Mouse (Mus musculus): ENCODE measurements around the gene Vmn2r26.
"Not testable (repeated sequence)": the region's sequence is repeated elsewhere in the genome, so short reads cannot be mapped to it uniquely, and the experiment has no call there.

The Vmn2r26 gene

DNA sequence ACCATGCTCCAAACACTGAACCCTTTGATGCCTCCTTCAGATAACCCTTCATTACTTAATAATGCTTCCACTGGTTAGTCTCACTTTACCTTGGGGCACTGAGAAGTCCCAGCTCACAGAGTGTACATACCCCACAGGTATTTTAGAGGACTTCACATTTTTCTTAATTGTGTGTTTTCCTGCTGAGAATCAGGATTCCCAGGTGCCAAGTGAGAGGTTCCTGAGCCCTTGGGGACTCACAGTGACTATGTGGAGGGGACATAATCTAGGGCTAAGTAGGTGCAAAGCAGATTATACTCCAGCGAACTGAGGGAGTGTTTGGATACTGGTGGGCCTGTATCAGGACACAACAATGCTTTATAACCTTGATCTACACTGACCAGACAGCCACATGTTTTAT, at the start of gene Vmn2r26:
TSS of gene Vmn2r26 (plus strand) at position 301 of the 400 bp plus-strand sequence.
- DNase-seq: not testable (repeated sequence)

GRCm38 (mm10) chr6:124020841-124021240, 3.5 kb upstream of the Vmn2r26 start:
- DNase-seq: no peak

DNA sequence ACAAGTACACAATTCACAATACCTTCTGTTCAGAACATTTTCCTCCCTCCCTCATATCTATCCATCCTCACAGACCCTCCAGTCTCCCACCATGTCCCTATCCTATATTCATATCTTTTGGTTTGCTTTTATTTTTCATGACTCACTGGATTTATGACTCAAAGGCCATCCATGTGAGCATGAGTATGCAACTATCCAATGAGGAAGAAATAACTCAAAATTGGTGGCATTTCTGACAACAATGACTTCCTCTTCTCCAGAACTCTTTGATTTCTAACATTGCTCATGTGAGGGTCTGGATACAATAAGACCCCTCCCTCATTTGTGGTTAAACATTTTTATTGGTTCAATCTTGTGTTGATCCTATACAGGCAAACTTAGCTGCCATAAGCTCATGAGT, 24.0 kb downstream of the Vmn2r26 start:
- DNase-seq: no peak

GRCm38 (mm10) chr6:124053611-124054010, 29.2 kb downstream of the Vmn2r26 start:
- DNase-seq: not testable (repeated sequence)

- DNase-seq: no peak
Observed at GRCm38 (mm10) chr6:124102334-124102733, 78.0 kb downstream of the Vmn2r26 start.
